In the genomic region with DNA sequence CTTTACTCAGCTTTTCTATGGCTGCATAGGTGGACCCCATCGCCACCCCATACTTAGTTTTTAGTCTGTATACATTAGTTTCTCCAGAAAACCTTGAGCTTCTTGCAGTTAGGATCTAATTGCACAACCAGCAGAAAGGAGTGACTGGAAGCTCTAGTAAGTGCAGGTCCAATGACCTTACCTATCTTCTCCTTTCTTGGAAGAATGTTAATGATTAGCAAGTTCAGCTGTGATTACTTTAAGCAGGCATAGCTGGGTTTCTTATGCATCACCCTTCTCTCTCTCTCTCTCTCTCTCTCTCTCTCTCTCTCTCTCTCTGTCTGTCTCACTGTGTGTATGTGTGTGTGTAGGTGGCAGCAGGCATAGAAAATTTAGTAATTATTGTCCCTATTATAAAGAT, we compare ENCODE assay signal across 24 mouse cellular contexts. TPM values are rescaled to one million over a fixed set of nuclear protein-coding genes. Genes with fewer than 3 reads are reported as not detected.
DNase-seq lines count a peak whose midpoint lies in the region; ATAC-seq lines count a peak whose summit lies in the region.
"Had no signal": no experiment of that assay in that cellular context is flagged by ENCODE, and none has a peak within 500 bp of the region (broad histone marks: within the 10 kb centered on the region; RNA-seq: fewer than 3 reads in every experiment).

No protein-coding gene starts in this region.

- H3K27me3 ChIP-seq in kidney, embryonic 16.5 days (ENCODE audit: insufficient read depth, low read length): no peaks in the 10 kb centered on the region
- H3K27me3 ChIP-seq in kidney, embryonic 15.5 days: no peaks in the 10 kb centered on the region
- H3K27me3 ChIP-seq in intestine, embryonic 16.5 days (replicated peaks; ENCODE audit: control insufficient read depth, insufficient read depth, low read length): no peaks in the 10 kb centered on the region
- H3K27me3 ChIP-seq: embryonic facial prominence, embryonic 12.5 days; forebrain, embryonic 15.5 days; heart, embryonic 13.5 days had no signal

- no peak overlapping the region for H3K4me3 ChIP-seq in kidney, embryonic 16.5 days (ENCODE audit: low read length)
- no peak overlapping the region for H3K4me3 ChIP-seq in kidney, embryonic 15.5 days (replicated peaks)
- H3K4me3 ChIP-seq in intestine, embryonic 16.5 days (ENCODE audit: low read length): no peak overlapping the region
- H3K4me3 ChIP-seq: embryonic facial prominence, embryonic 12.5 days; forebrain, embryonic 15.5 days; heart, embryonic 13.5 days had no signal

- H3K9me3 ChIP-seq in kidney, embryonic 16.5 days (ENCODE audit: low read length): no peaks in the 10 kb centered on the region
- no peaks in the 10 kb centered on the region for H3K9me3 ChIP-seq in kidney, embryonic 15.5 days (replicated peaks)
- no peaks in the 10 kb centered on the region for H3K9me3 ChIP-seq in intestine, embryonic 16.5 days (ENCODE audit: control insufficient read depth, low read length)
- H3K9me3 ChIP-seq: embryonic facial prominence, embryonic 12.5 days; forebrain, embryonic 15.5 days; G1E; heart, embryonic 13.5 days had no signal

- H3K9ac ChIP-seq in kidney, embryonic 16.5 days (replicated peaks; ENCODE audit: low read length): no peak overlapping the region
- no peak overlapping the region for H3K9ac ChIP-seq in kidney, embryonic 15.5 days
- H3K9ac ChIP-seq in intestine, embryonic 16.5 days (ENCODE audit: low read depth, low read length): no peak overlapping the region
- H3K9ac ChIP-seq: embryonic facial prominence, embryonic 12.5 days; forebrain, embryonic 15.5 days; heart, embryonic 13.5 days had no signal

- no peak overlapping the region for H3K4me2 ChIP-seq in kidney, embryonic 16.5 days (replicated peaks; ENCODE audit: low read depth, low read length)
- H3K4me2 ChIP-seq in kidney, embryonic 15.5 days: no peak overlapping the region
- no peak overlapping the region for H3K4me2 ChIP-seq in intestine, embryonic 16.5 days (ENCODE audit: low read depth, low read length)
- H3K4me2 ChIP-seq: embryonic facial prominence, embryonic 12.5 days; forebrain, embryonic 15.5 days; heart, embryonic 13.5 days had no signal

- no peaks in the 10 kb centered on the region for H3K36me3 ChIP-seq in kidney, embryonic 16.5 days (ENCODE audit: insufficient read depth, low read length)
- no peaks in the 10 kb centered on the region for H3K36me3 ChIP-seq in kidney, embryonic 15.5 days
- no peaks in the 10 kb centered on the region for H3K36me3 ChIP-seq in intestine, embryonic 16.5 days (ENCODE audit: control insufficient read depth, insufficient read depth, low read length)
- H3K36me3 ChIP-seq: embryonic facial prominence, embryonic 12.5 days; forebrain, embryonic 15.5 days; G1E; heart, embryonic 13.5 days had no signal

- no peak overlapping the region for H3K27ac ChIP-seq in kidney, embryonic 16.5 days (ENCODE audit: low read length)
- H3K27ac ChIP-seq in kidney, embryonic 15.5 days: no peak overlapping the region
- H3K27ac ChIP-seq in intestine, embryonic 16.5 days (ENCODE audit: low read length): no peak overlapping the region
- H3K27ac ChIP-seq: embryonic facial prominence, embryonic 12.5 days; forebrain, embryonic 15.5 days; heart, embryonic 13.5 days had no signal

- H3K4me1 ChIP-seq in kidney, embryonic 16.5 days (ENCODE audit: insufficient read depth, low read length): no peaks in the 10 kb centered on the region
- no peaks in the 10 kb centered on the region for H3K4me1 ChIP-seq in kidney, embryonic 15.5 days
- no peaks in the 10 kb centered on the region for H3K4me1 ChIP-seq in intestine, embryonic 16.5 days (ENCODE audit: control insufficient read depth, insufficient read depth, low read length)
- H3K4me1 ChIP-seq: embryonic facial prominence, embryonic 12.5 days; forebrain, embryonic 15.5 days; heart, embryonic 13.5 days had no signal

- peak; percentile 13 for DNase-seq in kidney, adult 11 months
- DNase-seq in kidney, adult 18-20 months: no peak
- DNase-seq in T-cell, adult 2 months (ENCODE audit: low spot score): no peak
- DNase-seq in right cerebral cortex, adult 2 months (ENCODE audit: low spot score in 2 of 2): no peak
- DNase-seq: adrenal gland, postnatal 14 days; B cell, adult 2 months; cerebellum, adult 11-12 months; cerebellum, adult 9-10 months; cerebellum, postnatal 25 days; gastrocnemius, postnatal 36 days; heart, adult 11 months; heart, postnatal 36 days had no signal

- ATAC-seq in kidney, embryonic 16.5 days (ENCODE audit: low FRiP score, low TSS enrichment): peak; percentile 31; the same call in 1 of the 2 replicates
- ATAC-seq in kidney, embryonic 15.5 days (replicated peaks; ENCODE audit: low FRiP score): no peak
- peak; percentile 96 for ATAC-seq in intestine, embryonic 16.5 days
- ATAC-seq: CD4-positive, CD25-positive, alpha-beta regulatory T cell, adult 4 months; forebrain, embryonic 15.5 days had no signal

- 94% methylated on average over 1 of the region's 1 CpGs for WGBS in kidney, embryonic 16.5 days
- WGBS in kidney, embryonic 15.5 days: 85% methylated on average over 1 of the region's 1 CpGs
- WGBS in intestine, embryonic 16.5 days: 63% methylated on average over 1 of the region's 1 CpGs

RNA-seq across cellular contexts. Expression of a gene that starts 23.7 kb away (rescaled TPM):
- polyA plus RNA-seq in kidney, embryonic 16.5 days (2015; fragmentation: Nextera tagmentation; extraction: Ambion mirVana): not detected in 2 replicates
- not detected in 2 replicates for polyA plus RNA-seq in kidney, embryonic 15.5 days (2015; fragmentation: Nextera tagmentation; extraction: Ambion mirVana)
- polyA plus RNA-seq in intestine, embryonic 16.5 days (2015; fragmentation: Nextera tagmentation; extraction: Ambion mirVana): not detected in 2 replicates
- polyA plus RNA-seq: CD4-positive, CD25-positive, alpha-beta regulatory T cell, adult 4 months; cortical plate, adult 2 months; embryonic facial prominence, embryonic 12.5 days; forebrain, embryonic 11.5 days; forebrain, embryonic 15.5 days; G1E; heart, embryonic 13.5 days; heart, postnatal 0 days; hindbrain, embryonic 11.5 days had no signal

RNA-seq across cellular contexts. Expression of a gene that starts 58.4 kb away (rescaled TPM):
- not detected in 2 replicates for polyA plus RNA-seq in kidney, embryonic 16.5 days (2015; fragmentation: Nextera tagmentation; extraction: Ambion mirVana)
- not detected in 2 replicates for polyA plus RNA-seq in kidney, embryonic 15.5 days (2015; fragmentation: Nextera tagmentation; extraction: Ambion mirVana)
- polyA plus RNA-seq in intestine, embryonic 16.5 days (2015; fragmentation: Nextera tagmentation; extraction: Ambion mirVana): not detected in 2 replicates
- polyA plus RNA-seq: CD4-positive, CD25-positive, alpha-beta regulatory T cell, adult 4 months; cortical plate, adult 2 months; embryonic facial prominence, embryonic 12.5 days; forebrain, embryonic 11.5 days; forebrain, embryonic 15.5 days; G1E; heart, embryonic 13.5 days; heart, postnatal 0 days; hindbrain, embryonic 11.5 days had no signal
